Mouse (Mus musculus): Measurements from ENCODE around the gene Eps8l2. TPM values are rescaled to one million over a fixed set of nuclear protein-coding genes. Genes with fewer than 3 reads are reported as not detected.
A peak's percentile ranks its signal among the peaks of the same experiment; 100 is the strongest.

Gene Eps8l2
- polyA plus RNA-seq (2012; rRNA removed), result 20.2 and 25.4 TPM in 2 replicates

GRCm38 (mm10) chr7:141338576-141339131, at the start of gene Eps8l2:
Eps8l2 (plus strand) TSS chr7:141338880.
- TF ChIP-seq CTCF (IDR thresholded peaks at IDR 0.05; ENCODE audit: borderline replicate concordance, control insufficient read depth, extremely low read depth, insufficient read depth, low read length, poor library complexity), result no peak
- no peak for TF ChIP-seq POLR2A (IDR thresholded peaks at IDR 0.05; ENCODE audit: control insufficient read depth, extremely low read depth, insufficient read depth, low read length, poor library complexity)
- Histone ChIP-seq H3K27me3 (ENCODE audit: control insufficient read depth, insufficient read depth, low read length) (no peaks in the 10 kb centered on the region), H3K4me1 (replicated peaks; ENCODE audit: control insufficient read depth, insufficient read depth, low read length) (peaks cover 16% of the 10 kb centered on the region), H3K27ac (ENCODE audit: control insufficient read depth, insufficient read depth, low read length) (no peak within 1 kb of the TSS), H3K4me3 (ENCODE audit: control insufficient read depth, insufficient read depth, low read length) (peak within 1 kb of the TSS; percentile 25; the same call in 1 of the 2 replicates), H3K36me3 (ENCODE audit: control insufficient read depth, insufficient read depth, low read length) (no peaks in the 10 kb centered on the region)
- WGBS, result 12% methylated on average over 23 of the region's 23 CpGs
- DNase-seq, result peak; percentile 21

- Histone ChIP-seq H3K4me1 (replicated peaks; ENCODE audit: control insufficient read depth, insufficient read depth, low read length) (no peaks in the 10 kb centered on the region), H3K4me3 (ENCODE audit: control insufficient read depth, insufficient read depth, low read length) (no peak within 1 kb of the TSS), H3K27ac (ENCODE audit: control insufficient read depth, insufficient read depth, low read length) (no peak within 1 kb of the TSS), H3K27me3 (ENCODE audit: control insufficient read depth, insufficient read depth, low read length) (peaks cover 7% of the 10 kb centered on the region), H3K36me3 (ENCODE audit: control insufficient read depth, insufficient read depth, low read length) (no peaks in the 10 kb centered on the region)
- TF ChIP-seq POLR2A (IDR thresholded peaks at IDR 0.05; ENCODE audit: control insufficient read depth, extremely low read depth, insufficient read depth, low read length, poor library complexity) (no peak), CTCF (IDR thresholded peaks at IDR 0.05; ENCODE audit: borderline replicate concordance, control insufficient read depth, extremely low read depth, insufficient read depth, low read length, poor library complexity) (no peak)
- 10% methylated on average over 46 of the region's 46 CpGs for WGBS
- no peak for DNase-seq
Observed at GRCm38 (mm10) chr7:141291921-141292582, 46.6 kb upstream of the Eps8l2 start, which contains the start of gene Drd4. Drd4 (plus strand) TSS chr7:141292006.

GRCm38 (mm10) chr7:141292583-141293388, 45.9 kb upstream of the Eps8l2 start:
- H3K4me3 ChIP-seq (ENCODE audit: control insufficient read depth, insufficient read depth, low read length), result no peak overlapping the region
- H3K27me3 ChIP-seq (ENCODE audit: control insufficient read depth, insufficient read depth, low read length), result peaks cover 7% of the 10 kb centered on the region
- 76% methylated on average over 15 of the region's 15 CpGs for WGBS
- no peak overlapping the region for H3K27ac ChIP-seq (ENCODE audit: control insufficient read depth, insufficient read depth, low read length)
- no peaks in the 10 kb centered on the region for H3K36me3 ChIP-seq (ENCODE audit: control insufficient read depth, insufficient read depth, low read length)
- no peaks in the 10 kb centered on the region for H3K4me1 ChIP-seq (replicated peaks; ENCODE audit: control insufficient read depth, insufficient read depth, low read length)
- no peak for DNase-seq
- TF ChIP-seq CTCF (IDR thresholded peaks at IDR 0.05; ENCODE audit: borderline replicate concordance, control insufficient read depth, extremely low read depth, insufficient read depth, low read length, poor library complexity), result no peak
- TF ChIP-seq POLR2A (IDR thresholded peaks at IDR 0.05; ENCODE audit: control insufficient read depth, extremely low read depth, insufficient read depth, low read length, poor library complexity), result no peak

- DNase-seq, result no peak
- WGBS, result 2% methylated on average over 53 of the region's 53 CpGs
Observed at GRCm38 (mm10) chr7:141293852-141294471, 44.7 kb upstream of the Eps8l2 start.

GRCm38 (mm10) chr7:141294479-141294878, 44.2 kb upstream of the Eps8l2 start:
- Histone ChIP-seq H3K27me3 (ENCODE audit: control insufficient read depth, insufficient read depth, low read length) (peaks cover 7% of the 10 kb centered on the region), H3K36me3 (ENCODE audit: control insufficient read depth, insufficient read depth, low read length) (no peaks in the 10 kb centered on the region), H3K4me3 (ENCODE audit: control insufficient read depth, insufficient read depth, low read length) (no peak overlapping the region), H3K4me1 (replicated peaks; ENCODE audit: control insufficient read depth, insufficient read depth, low read length) (no peaks in the 10 kb centered on the region), H3K27ac (ENCODE audit: control insufficient read depth, insufficient read depth, low read length) (no peak overlapping the region)
- TF ChIP-seq CTCF (IDR thresholded peaks at IDR 0.05; ENCODE audit: borderline replicate concordance, control insufficient read depth, extremely low read depth, insufficient read depth, low read length, poor library complexity) (no peak), POLR2A (IDR thresholded peaks at IDR 0.05; ENCODE audit: control insufficient read depth, extremely low read depth, insufficient read depth, low read length, poor library complexity) (no peak)
- no peak for DNase-seq
- 11% methylated on average over 22 of the region's 22 CpGs for WGBS

More at GRCm38 (mm10) chr7:141293852-141294471, 44.7 kb upstream of the Eps8l2 start:
- Histone ChIP-seq H3K27me3 (ENCODE audit: control insufficient read depth, insufficient read depth, low read length) (peaks cover 7% of the 10 kb centered on the region), H3K27ac (ENCODE audit: control insufficient read depth, insufficient read depth, low read length) (no peak overlapping the region), H3K4me1 (replicated peaks; ENCODE audit: control insufficient read depth, insufficient read depth, low read length) (no peaks in the 10 kb centered on the region), H3K4me3 (ENCODE audit: control insufficient read depth, insufficient read depth, low read length) (no peak overlapping the region), H3K36me3 (ENCODE audit: control insufficient read depth, insufficient read depth, low read length) (no peaks in the 10 kb centered on the region)
- TF ChIP-seq POLR2A (IDR thresholded peaks at IDR 0.05; ENCODE audit: control insufficient read depth, extremely low read depth, insufficient read depth, low read length, poor library complexity), result no peak
- no peak for TF ChIP-seq CTCF (IDR thresholded peaks at IDR 0.05; ENCODE audit: borderline replicate concordance, control insufficient read depth, extremely low read depth, insufficient read depth, low read length, poor library complexity)
